Mouse (Mus musculus) MEL (cell line): Measurements from ENCODE around the gene Usp44. TPM values are rescaled to one million over a fixed set of nuclear protein-coding genes. Genes with fewer than 3 reads are reported as not detected.

Experiments
- DNase-seq: peaks from one replicate; pipeline ENCODE4 v3.0.0; 2011; ENCODE audit warnings: low read depth, low spot score
- H3K27ac ChIP-seq: 2 replicates; pipeline ENCODE4 v1.5.1; 2012; ENCODE audit warnings: low read depth, mild to moderate bottlenecking, control low read depth, low read length, moderate library complexity; ENCODE audit not compliant: control insufficient read depth
- H3K27me3 ChIP-seq, 2 experiments: fragments of 150-350 bp in 1 of 2; sonication (generic) in 1 of 2; 2 replicates each; pipeline ENCODE4 v1.6.1; 2012; ENCODE audit warnings: low read length in 2 of 2, mild to moderate bottlenecking in 2 of 2, improper control_type of control experiment in 1 of 2, moderate library complexity in 1 of 2; ENCODE audit not compliant: insufficient read depth in 2 of 2, control insufficient read depth in 1 of 2
- H3K36me3 ChIP-seq, 2 experiments: 2 replicates each; pipeline ENCODE4 v1.6.1; 2012 to 2014; ENCODE audit warnings: low read length in 2 of 2, improper control_type of control experiment in 1 of 2, inconsistent platforms in 1 of 2, mild to moderate bottlenecking in 1 of 2; ENCODE audit not compliant: insufficient read depth in 2 of 2, control insufficient read depth in 1 of 2
- H3K4me1 ChIP-seq, 2 experiments: fragments of 150-350 bp in 1 of 2; sonication (generic) in 1 of 2; 2 replicates each; pipeline ENCODE4 v1.6.1; 2012; ENCODE audit warnings: low read length in 2 of 2, improper control_type of control experiment in 1 of 2, mild to moderate bottlenecking in 1 of 2; ENCODE audit not compliant: insufficient read depth in 2 of 2, control insufficient read depth in 1 of 2
- H3K4me3 ChIP-seq, 2 experiments: fragments of 150-350 bp in 1 of 2; sonication (generic) in 1 of 2; 2 replicates each; pipeline ENCODE4 v1.5.1; 2012; ENCODE audit warnings: low read depth in 2 of 2, low read length in 2 of 2, mild to moderate bottlenecking in 2 of 2, moderate library complexity in 2 of 2, control low read depth in 1 of 2, improper control_type of control experiment in 1 of 2; ENCODE audit not compliant: control insufficient read depth in 1 of 2, insufficient read depth in 1 of 2
- H3K79me2 ChIP-seq: 2 replicates; pipeline ENCODE4 v1.6.1; 2012; ENCODE audit warnings: mild to moderate bottlenecking, low read length, moderate library complexity; ENCODE audit not compliant: control insufficient read depth, poor library complexity, insufficient read depth
- H3K9ac ChIP-seq: 2 replicates; pipeline ENCODE4 v1.6.1; 2012; ENCODE audit warnings: low read depth, mild to moderate bottlenecking, control low read depth, low read length, moderate library complexity; ENCODE audit not compliant: control insufficient read depth, poor library complexity, severe bottlenecking
- H3K9me3 ChIP-seq: fragments of 150-350 bp; sonication (generic); replicated peaks from 2 replicates; pipeline ENCODE4 v1.6.1; 2012; ENCODE audit warnings: mild to moderate bottlenecking, low read length, improper control_type of control experiment, moderate library complexity; ENCODE audit not compliant: insufficient read depth
- BHLHE40 ChIP-seq: IDR thresholded peaks from 2 replicates; pipeline ENCODE4 v1.6.1; 2012; ENCODE audit warnings: low read depth, mild to moderate bottlenecking, inconsistent platforms, low read length, improper control_type of control experiment, borderline replicate concordance
- CHD1 ChIP-seq: IDR thresholded peaks from 2 replicates; pipeline ENCODE4 v1.6.1; 2012; ENCODE audit warnings: low read depth, mild to moderate bottlenecking, inconsistent platforms, low read length, improper control_type of control experiment
- CHD2 ChIP-seq: IDR thresholded peaks from 2 replicates; pipeline ENCODE4 v1.6.1; 2011; ENCODE audit warnings: low read length, improper control_type of control experiment
- CTCF ChIP-seq, 3 experiments: IDR thresholded peaks in 2 of 3; conservative IDR thresholded peaks in 1 of 3; 2 replicates each; pipeline ENCODE4 v1.5.1; 2011 to 2012; ENCODE audit warnings: low read length in 3 of 3, low read depth in 2 of 3, mild to moderate bottlenecking in 2 of 3, improper control_type of control experiment in 1 of 3, inconsistent platforms in 1 of 3, mixed read lengths in 1 of 3, moderate library complexity in 1 of 3; ENCODE audit not compliant: control insufficient read depth in 1 of 3, insufficient read depth in 1 of 3, poor library complexity in 1 of 3, severe bottlenecking in 1 of 3
- E2F4 ChIP-seq: IDR thresholded peaks from 2 replicates; pipeline ENCODE4 v1.6.1; 2011; ENCODE audit warnings: low read depth, low read length, improper control_type of control experiment, borderline replicate concordance
- ELF1 ChIP-seq: IDR thresholded peaks from 2 replicates; pipeline ENCODE4 v1.6.1; 2014; ENCODE audit warnings: low read depth, mild to moderate bottlenecking, inconsistent platforms, low read length, improper control_type of control experiment, moderate library complexity
- GATA1 ChIP-seq: IDR thresholded peaks from 2 replicates; pipeline ENCODE4 v1.6.1; 2011; ENCODE audit warnings: low read depth, low read length, improper control_type of control experiment
- JUND ChIP-seq: IDR thresholded peaks from 2 replicates; pipeline ENCODE4 v1.6.1; 2011; ENCODE audit warnings: low read depth, mild to moderate bottlenecking, improper control_type of control experiment, low read length
- KAT2A ChIP-seq: conservative IDR thresholded peaks from 2 replicates; pipeline ENCODE4 v1.6.1; 2012; ENCODE audit warnings: low read depth, low read length, improper control_type of control experiment, inconsistent platforms
- MEF2A ChIP-seq: IDR thresholded peaks from 2 replicates; pipeline ENCODE4 v1.6.1; 2014; ENCODE audit warnings: low read depth, mild to moderate bottlenecking, inconsistent platforms, low read length, improper control_type of control experiment; ENCODE audit not compliant: poor library complexity, insufficient replicate concordance, severe bottlenecking; ENCODE audit errors: extremely low read depth
- MYB ChIP-seq: IDR thresholded peaks from 2 replicates; pipeline ENCODE4 v1.6.1; 2011; ENCODE audit warnings: mild to moderate bottlenecking, low read depth, low read length, improper control_type of control experiment
- MYC ChIP-seq: IDR thresholded peaks from 2 replicates; pipeline ENCODE4 v1.6.1; 2011; ENCODE audit warnings: low read depth, mild to moderate bottlenecking, low read length, improper control_type of control experiment, moderate library complexity
- NELFE ChIP-seq: IDR thresholded peaks from 2 replicates; pipeline ENCODE4 v1.6.1; 2011; ENCODE audit warnings: low read depth, low read length, improper control_type of control experiment
- NRF1 ChIP-seq: IDR thresholded peaks from 2 replicates; pipeline ENCODE4 v1.6.1; 2014; ENCODE audit warnings: low read depth, mild to moderate bottlenecking, inconsistent platforms, low read length, improper control_type of control experiment, moderate library complexity; ENCODE audit not compliant: poor library complexity, insufficient read depth, severe bottlenecking
- POLR2AphosphoS2 ChIP-seq: IDR thresholded peaks from 2 replicates; pipeline ENCODE4 v1.6.1; 2011; ENCODE audit warnings: low read length, improper control_type of control experiment
- POLR2AphosphoS5 ChIP-seq: IDR thresholded peaks from 2 replicates; pipeline ENCODE4 v1.6.1; 2012; ENCODE audit warnings: low read depth, borderline replicate concordance, mild to moderate bottlenecking, inconsistent platforms, low read length, moderate library complexity, mixed read lengths
- SIN3A ChIP-seq: IDR thresholded peaks from 2 replicates; pipeline ENCODE4 v1.6.1; 2012; ENCODE audit warnings: low read length, improper control_type of control experiment, inconsistent platforms
- TBP ChIP-seq: IDR thresholded peaks from 2 replicates; pipeline ENCODE4 v1.8.0; 2011; ENCODE audit warnings: low read depth, low read length, improper control_type of control experiment
- USF1 ChIP-seq: IDR thresholded peaks from 2 replicates; pipeline ENCODE4 v1.6.1; 2014; ENCODE audit warnings: low read depth, mild to moderate bottlenecking, inconsistent platforms, low read length, improper control_type of control experiment, moderate library complexity
- USF2 ChIP-seq, 2 experiments: IDR thresholded peaks; 2 replicates each; pipeline ENCODE4 v1.6.1; 2011 to 2012; ENCODE audit warnings: improper control_type of control experiment in 2 of 2, low read length in 2 of 2, borderline replicate concordance in 1 of 2, inconsistent platforms in 1 of 2, low read depth in 1 of 2, mild to moderate bottlenecking in 1 of 2; ENCODE audit not compliant: insufficient read depth in 1 of 2
- ZKSCAN1 ChIP-seq: IDR thresholded peaks from 2 replicates; pipeline ENCODE4 v1.6.1; 2012; ENCODE audit warnings: low read depth, mild to moderate bottlenecking, inconsistent platforms, low read length, improper control_type of control experiment, moderate library complexity
- ZNF384 ChIP-seq: IDR thresholded peaks from 2 replicates; pipeline ENCODE4 v1.6.1; 2012; ENCODE audit warnings: low read depth, mild to moderate bottlenecking, inconsistent platforms, low read length, improper control_type of control experiment
- polyA plus RNA-seq, 2 experiments: library from polyadenylated mRNA; stranded (reverse) in 1 of 2; unstranded in 1 of 2; fragments of >175 nt in 1 of 2; fragments of >200 nt in 1 of 2; gene quantifications; 2 replicates each; pipeline versions ENCODE4 v1.2.1 to v1.2.4; 2012; ENCODE audit warnings: low replicate concordance in 2 of 2, low read depth in 1 of 2; ENCODE audit not compliant: insufficient read length in 2 of 2, insufficient read depth in 1 of 2, missing spikeins in 1 of 2
- total RNA-seq: library from RNA; depleted of rRNA; stranded (reverse); fragments of 300-350 nt; gene quantifications from 2 replicates; pipeline ENCODE4 v1.2.3, GENCODE M21; 2012; rRNA removed

Gene Usp44
- 0.07 and 0.12 TPM in 2 replicates for total RNA-seq
- polyA plus RNA-seq, result 1 to 10 TPM in 1 of 2 experiments, not detected in 1; 1.4 TPM

DNA sequence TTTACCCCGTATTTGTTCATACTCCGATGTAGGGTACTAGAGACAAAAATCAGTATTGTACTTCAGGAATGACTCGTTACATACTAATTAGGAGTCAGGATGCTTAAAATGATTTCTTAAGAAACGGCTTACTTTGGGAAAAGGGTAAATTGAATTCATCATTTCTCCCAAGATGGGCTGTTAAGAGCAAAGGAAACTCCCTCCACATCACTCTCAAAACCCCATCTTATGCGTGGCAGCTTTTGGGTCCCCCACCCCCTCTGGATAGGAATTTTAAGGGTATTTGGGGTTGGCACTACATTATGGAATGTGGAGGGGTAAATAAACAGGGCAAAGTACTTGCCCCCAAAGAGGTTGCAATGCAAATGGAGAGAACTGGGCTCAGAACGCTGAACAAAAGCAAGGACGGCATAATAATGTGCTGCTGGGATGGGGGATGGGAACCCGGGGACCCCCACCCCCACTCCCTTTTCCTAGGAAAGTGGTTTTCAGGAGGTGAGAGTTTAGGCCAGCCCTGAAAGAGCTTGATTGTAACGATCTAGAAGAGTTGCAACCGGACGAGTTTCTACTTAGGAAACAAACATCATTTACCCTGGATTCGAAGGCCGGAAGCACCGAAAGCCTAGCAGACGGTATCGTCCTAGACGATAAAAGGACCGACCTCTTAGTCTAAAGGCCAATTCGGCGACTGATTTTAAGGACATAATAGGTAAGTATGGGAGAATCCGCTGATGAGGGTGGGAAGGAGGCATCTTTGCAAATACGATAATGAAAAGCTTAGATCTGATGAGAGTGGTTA lies at the start of gene Usp44:
TSS of gene Usp44 (plus strand) at position 625 of the 799 bp plus-strand sequence.
- no peak within 1 kb of the TSS for H3K4me3 ChIP-seq

GRCm38 (mm10) chr10:93783216-93784013 lies 47.9 kb upstream of the Usp44 start:
- H3K27me3 ChIP-seq, result peaks cover 2 to 3% of the 10 kb centered on the region in 2 experiments; a peak in 3 of 4 replicates
- no peaks in the 10 kb centered on the region for H3K9me3 ChIP-seq
- H3K4me3 ChIP-seq, result no peak overlapping the region
- H3K36me3 ChIP-seq, result no peaks in the 10 kb centered on the region
- H3K79me2 ChIP-seq, result no peaks in the 10 kb centered on the region
- no peak overlapping the region for H3K27ac ChIP-seq
- TF ChIP-seq ELF1 (no peak), GATA1 (no peak), KAT2A (no peak), ZKSCAN1 (no peak), TBP (no peak), USF2 (IDR thresholded peaks at IDR 0.05; ENCODE audit: borderline replicate concordance in 1 of 2, insufficient read depth in 1 of 2, low read depth in 1 of 2, low read length in 2 of 2) (no peak), CHD1 (no peak), MEF2A (no peak), CTCF (IDR thresholded peaks at IDR 0.05 in 2 of 3, conservative IDR thresholded peaks at IDR 0.05 in 1 of 3; ENCODE audit: control insufficient read depth in 1 of 3, insufficient read depth in 1 of 3, low read depth in 2 of 3, low read length in 3 of 3, poor library complexity in 1 of 3, severe bottlenecking in 1 of 3) (no peak), NRF1 (no peak), JUND (no peak), NELFE (no peak), POLR2AphosphoS5 (no peak), MYB (no peak), CHD2 (no peak), ZNF384 (no peak)
- H3K9ac ChIP-seq, result no peak overlapping the region
- DNase-seq, result no peak
- H3K4me1 ChIP-seq, result no peaks in the 10 kb centered on the region

More for the DNA sequence above, at the start of gene Usp44:
- no peaks in the 10 kb centered on the region; a peak in 1 of 4 replicates for H3K4me1 ChIP-seq
- H3K36me3 ChIP-seq, result peaks cover 0 to 5% of the 10 kb centered on the region in 2 experiments; a peak in 1 of 4 replicates
- H3K9ac ChIP-seq, result no peak within 1 kb of the TSS
- TF ChIP-seq KAT2A, result no peak
- TF ChIP-seq SIN3A, result no peak
- TF ChIP-seq MYC, result no peak
- TF ChIP-seq NELFE, result no peak
- no peak for TF ChIP-seq POLR2AphosphoS2
- no peak for TF ChIP-seq BHLHE40
- TF ChIP-seq E2F4, result no peak
- TF ChIP-seq USF1, result no peak
- H3K79me2 ChIP-seq, result no peaks in the 10 kb centered on the region
- peaks cover 11 to 27% of the 10 kb centered on the region in 2 experiments for H3K27me3 ChIP-seq
- no peak within 1 kb of the TSS for H3K27ac ChIP-seq
- no peak for DNase-seq
- H3K9me3 ChIP-seq, result no peaks in the 10 kb centered on the region
